Mouse (Mus musculus) urinary bladder, adult 18-20 months (tissue): Measurements from ENCODE around the gene Col5a2.
"Not testable (repeated sequence)": the region's sequence is repeated elsewhere in the genome, so short reads cannot be mapped to it uniquely, and the experiment has no call there.

Experiments used
- DNase-seq, 2 experiments: peaks; one replicate each; pipeline ENCODE4 v3.0.0; 2022; ENCODE audit warnings: low spot score in 2 of 2, mixed read lengths in 2 of 2

Col5a2 gene

GRCm38 (mm10) chr1:45502865-45503332 is at the start of gene Col5a2:
Col5a2 (minus strand) TSS chr1:45503282.
- peak; percentile 9 to 66 for DNase-seq

GRCm38 (mm10) chr1:45550531-45550930 is 47.4 kb upstream of the Col5a2 start:
- DNase-seq: no peak

DNA sequence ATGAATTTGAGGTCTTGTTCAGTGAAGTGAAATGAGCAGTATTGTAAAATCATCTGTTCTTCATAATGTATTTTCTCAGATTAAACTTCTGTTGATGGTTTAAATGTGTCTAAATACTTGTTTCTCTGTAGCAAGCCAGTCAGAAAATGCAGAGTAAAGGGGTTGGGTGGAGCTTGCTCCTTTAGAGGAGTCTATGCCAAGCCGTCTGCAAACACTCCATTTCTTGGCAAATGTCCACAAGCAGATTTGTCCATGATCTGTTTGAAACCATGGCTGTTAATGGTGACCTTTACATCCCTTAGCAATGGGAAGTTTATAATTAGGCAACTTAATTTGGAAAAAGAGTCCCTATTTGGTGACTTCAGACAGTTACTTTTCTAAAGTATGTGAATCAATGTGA is 38.8 kb upstream of the Col5a2 start:
- peak in 1 of 2 experiments; percentile 7 for DNase-seq

DNA sequence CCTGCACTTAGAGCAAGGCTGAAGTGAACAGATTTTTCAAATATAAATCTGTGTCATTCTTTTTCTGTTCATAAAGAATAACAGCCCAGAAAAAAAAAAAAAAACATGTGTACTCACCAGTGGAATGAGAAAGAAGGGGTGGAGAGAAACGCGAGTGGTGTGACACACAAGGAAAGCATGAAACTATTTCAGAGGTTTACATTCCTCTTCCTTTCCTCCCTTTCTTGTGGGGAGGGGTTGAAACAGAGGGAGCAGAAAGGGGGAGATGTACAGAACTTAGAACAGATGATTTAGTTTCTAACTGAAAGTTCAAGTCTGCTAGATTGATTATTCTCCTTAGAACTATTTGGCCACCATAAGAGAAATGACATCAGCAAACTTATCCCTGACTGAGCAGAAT is 38.1 kb upstream of the Col5a2 start:
- DNase-seq: no peak

DNA sequence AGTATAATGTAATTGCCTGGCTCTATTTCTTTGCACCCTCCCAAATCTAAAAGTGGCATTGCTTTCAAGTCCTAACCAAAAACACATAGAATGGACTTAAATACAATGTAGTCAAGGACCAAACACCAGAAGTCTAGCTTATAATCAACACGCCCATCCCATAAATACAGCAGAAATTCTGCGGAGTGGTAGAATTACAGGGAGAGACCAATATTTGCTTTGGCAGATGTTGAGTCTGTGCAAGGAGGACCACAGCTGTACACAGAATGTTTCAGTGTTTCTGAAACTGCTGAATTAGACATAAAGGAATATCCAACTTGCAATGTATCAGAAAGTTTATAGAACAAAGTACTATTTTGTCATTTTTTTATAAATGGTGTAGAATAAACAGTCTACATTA is 28.4 kb upstream of the Col5a2 start:
- no peak for DNase-seq

GRCm38 (mm10) chr1:45527476-45527875 is 24.4 kb upstream of the Col5a2 start:
- not testable (repeated sequence) for DNase-seq

- no peak for DNase-seq
Observed at GRCm38 (mm10) chr1:45523601-45524000, 20.5 kb upstream of the Col5a2 start.

DNA sequence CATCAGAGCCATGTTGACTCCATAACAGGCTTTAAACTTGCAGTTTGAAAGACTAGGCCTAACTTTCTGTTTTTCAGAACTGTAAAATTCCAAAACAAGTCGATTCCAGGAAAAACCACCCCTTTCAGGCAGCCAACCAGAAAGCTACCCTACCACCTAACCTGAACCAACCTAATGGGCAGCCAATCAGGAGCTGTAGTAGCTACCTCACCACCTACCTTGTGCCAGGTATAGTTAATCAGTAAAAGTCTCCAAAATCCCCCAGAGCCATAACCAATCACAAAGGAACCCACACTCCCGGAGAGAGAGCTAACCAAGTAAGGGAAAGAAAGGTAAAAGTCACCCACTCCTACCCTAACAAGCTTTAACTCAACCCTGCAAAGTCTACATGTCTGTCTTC is 18.4 kb upstream of the Col5a2 start:
- no peak for DNase-seq

DNA sequence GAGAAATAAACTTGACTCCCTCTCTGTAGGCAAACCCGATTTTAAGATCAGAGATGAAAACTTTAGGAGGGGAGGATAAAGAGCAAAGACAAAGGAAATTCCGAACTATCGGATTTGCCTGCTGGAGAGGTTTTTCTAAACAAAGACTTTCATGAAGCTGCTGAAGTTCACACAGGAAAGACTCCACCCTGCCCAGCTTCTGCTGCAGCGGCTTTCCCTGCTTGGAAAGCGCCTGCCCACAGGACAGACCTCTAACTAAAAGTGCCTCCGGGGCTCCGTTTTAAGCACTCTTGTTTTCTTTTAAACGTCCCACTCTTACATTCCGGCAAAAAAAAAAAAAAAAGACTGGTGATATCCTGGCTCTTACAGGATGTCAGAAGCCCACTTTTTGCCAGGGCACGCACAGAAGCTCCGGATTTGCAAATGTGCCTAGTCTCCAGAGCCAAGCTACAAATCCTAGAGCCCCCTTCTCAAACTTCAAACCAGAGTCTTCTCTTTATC is 791 bp downstream of the Col5a2 start:
- DNase-seq: peak in 1 of 2 experiments; percentile 8

- DNase-seq: no peak
Observed at GRCm38 (mm10) chr1:45501437-45501836, 1.6 kb downstream of the Col5a2 start.

DNA sequence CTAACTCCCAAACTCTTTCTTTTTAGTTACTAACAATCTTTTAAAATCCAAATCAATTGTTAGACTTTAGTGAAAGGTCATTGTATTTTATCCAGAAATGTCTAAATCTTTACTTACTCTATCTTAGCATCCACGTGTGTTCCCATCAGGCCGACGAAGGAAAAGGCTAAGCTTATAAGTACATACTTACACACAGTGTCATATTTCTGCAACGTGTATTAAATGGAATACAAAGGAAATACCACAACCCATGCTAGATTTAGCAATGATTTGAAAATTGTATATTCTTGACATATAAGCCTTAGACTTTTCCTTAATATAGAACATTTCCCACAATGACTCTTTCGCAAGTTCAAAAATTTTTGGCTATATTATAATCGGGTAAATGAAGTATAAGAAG is 2.6 kb downstream of the Col5a2 start:
- DNase-seq: no peak

DNA sequence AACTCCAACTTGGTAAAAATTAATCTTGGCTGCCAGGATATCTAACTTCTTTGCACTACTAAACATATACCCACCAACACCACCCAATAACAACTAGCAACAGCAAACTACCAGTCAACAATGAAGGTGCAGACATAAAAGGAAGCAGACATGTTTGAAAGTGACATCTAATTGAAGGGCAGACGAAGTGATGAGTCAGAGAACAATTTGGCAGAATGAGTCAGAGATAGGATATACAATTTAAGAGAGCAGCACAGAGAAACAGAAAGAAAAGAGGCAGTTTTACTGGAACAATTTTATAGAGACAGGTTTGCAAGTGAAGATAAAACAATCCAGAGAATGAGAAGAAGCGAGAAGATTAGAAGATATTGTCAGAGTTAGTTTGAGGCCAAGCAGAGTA is 8.1 kb downstream of the Col5a2 start:
- no peak for DNase-seq

DNA sequence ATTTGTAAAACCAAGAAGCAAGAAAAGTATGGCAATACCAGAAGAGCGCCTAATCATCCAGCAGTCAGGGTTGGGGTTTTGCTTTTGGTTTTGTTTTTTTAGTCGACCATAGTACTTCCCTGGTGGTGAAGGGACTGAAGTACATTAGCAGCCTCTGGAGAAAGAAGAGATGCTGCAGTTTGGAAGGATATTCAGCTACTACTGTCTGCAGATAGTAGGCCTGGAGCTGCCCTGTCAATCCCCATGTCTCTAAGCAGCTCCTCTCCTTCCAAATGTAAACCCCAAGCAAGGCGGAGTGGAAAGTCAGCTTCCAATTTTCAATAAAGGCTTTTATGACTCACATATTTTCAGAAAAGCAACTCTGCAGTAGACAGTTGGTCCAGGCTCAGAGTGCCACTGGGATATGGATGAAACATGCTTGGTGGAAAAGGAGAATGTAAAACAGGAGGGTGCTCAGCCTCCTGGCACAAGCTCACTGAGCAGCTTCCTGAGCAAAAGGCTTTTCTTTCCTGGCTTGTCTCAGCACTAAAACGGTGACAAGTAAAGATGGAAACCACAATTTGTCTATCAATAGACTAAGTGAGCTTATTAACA is 10.9 kb downstream of the Col5a2 start:
- no peak for DNase-seq

GRCm38 (mm10) chr1:45490451-45490850 is 12.6 kb downstream of the Col5a2 start:
- DNase-seq: no peak

DNA sequence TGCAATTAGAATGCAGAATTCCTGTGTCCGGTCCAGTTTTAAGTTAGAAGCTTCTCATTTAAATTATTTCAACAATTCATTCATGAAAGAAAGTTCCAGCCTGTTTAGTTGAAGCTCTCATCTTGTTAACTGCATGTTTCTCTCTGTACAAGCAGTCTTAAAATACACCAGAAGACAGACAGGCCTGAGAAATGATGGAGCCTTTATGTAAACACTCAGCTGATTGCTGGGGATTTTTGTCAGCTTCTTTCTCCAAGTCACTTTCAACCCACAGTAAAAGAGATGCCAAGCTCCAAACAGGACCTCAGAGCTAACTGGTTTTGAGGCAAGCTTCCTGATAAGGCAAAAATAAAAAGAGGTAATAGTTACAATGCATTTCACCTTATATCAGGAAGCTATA is 14.8 kb downstream of the Col5a2 start:
- DNase-seq: no peak

DNA sequence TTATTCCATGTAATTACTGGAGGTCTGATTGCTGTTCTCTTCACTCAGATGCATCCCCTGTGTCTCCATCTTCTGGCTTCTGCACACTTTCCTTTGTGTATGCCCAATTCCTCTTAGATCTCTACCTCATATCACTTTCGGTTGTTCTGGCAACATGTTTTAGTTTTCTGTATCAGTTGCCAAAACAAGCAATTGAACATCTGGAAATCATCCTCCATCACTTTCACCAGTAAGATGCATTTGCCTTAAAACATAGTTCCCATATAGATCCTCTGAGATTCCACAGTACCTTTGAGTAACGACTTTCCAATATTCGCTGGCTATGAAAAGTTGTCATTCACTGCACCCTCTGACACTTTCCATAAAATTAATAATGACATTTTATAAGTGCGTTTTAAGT is 20.1 kb downstream of the Col5a2 start:
- no peak for DNase-seq

GRCm38 (mm10) chr1:45481876-45482275 is 21.2 kb downstream of the Col5a2 start:
- no peak for DNase-seq

- DNase-seq: no peak
Observed at GRCm38 (mm10) chr1:45479087-45479486, 24.0 kb downstream of the Col5a2 start.

DNA sequence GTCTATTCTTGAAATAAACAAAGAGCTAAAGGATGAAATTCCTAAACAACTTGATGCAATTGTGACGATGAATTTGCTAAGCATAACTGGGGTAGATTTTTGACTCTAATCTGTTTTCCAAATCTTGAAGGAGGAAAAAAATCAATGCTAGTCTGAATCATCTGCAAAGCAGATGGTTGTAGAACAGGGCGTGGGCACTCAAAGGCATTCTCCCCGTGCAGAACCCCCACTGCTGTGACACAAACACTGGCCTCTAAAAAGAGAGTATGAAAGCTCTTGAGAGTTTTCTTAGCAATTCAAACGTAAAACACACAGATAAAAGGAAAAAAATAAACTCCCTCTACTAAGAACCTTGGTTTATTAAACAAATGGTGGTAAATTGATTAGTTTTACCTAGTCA is 30.3 kb downstream of the Col5a2 start:
- no peak for DNase-seq

- no peak for DNase-seq
Observed at GRCm38 (mm10) chr1:45460767-45461166, 42.3 kb downstream of the Col5a2 start.

DNA sequence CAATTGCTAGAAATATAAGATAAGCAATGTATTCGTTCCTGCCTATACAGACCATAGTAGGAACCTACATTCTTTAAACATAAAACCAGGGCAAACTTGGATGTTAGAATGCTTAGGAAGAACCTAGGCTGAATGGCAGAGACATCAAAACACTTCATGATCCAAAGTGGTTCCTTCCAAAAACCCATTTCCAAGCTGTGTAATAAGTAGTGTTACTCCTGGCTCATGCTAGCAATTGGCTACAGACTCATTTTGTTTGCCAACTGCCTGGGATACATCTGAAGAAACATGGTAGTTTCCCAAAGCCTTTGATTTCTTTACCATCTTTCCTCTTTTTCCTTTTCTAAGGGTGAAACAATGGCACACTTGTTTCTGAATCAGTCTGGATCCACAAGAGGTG is 47.3 kb downstream of the Col5a2 start:
- DNase-seq: no peak

GRCm38 (mm10) chr1:45448856-45449255 is 54.2 kb downstream of the Col5a2 start:
- no peak for DNase-seq

GRCm38 (mm10) chr1:45431922-45432321 is 71.2 kb downstream of the Col5a2 start:
- DNase-seq: no peak

DNA sequence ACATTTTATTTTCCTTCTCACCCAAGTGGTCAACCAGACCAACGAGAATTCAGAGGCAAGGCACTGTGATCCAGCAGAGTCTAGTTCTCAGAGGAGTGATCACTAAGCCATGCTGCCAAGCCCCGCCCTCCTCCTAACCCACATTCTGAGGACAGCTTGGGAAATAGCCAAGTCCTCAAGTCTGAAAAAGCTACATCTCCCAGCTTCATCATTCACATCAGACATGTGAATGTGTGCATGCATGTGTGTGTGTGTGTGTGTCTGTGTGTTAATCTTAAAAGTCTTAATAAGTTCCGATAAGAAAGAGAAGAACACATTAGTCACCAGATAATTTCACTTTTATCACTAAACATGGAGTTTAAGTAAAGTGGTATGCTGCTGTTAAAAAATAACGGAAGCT is 72.6 kb downstream of the Col5a2 start:
- DNase-seq: peak in 1 of 2 experiments; percentile 27
